Mouse (Mus musculus): ENCODE measurements around the gene Klk6. TPM values are rescaled to one million over a fixed set of nuclear protein-coding genes. Genes with fewer than 3 reads are reported as not detected.

Klk6 gene
- polyA plus RNA-seq, 1 experiment, result 7.7 TPM

GRCm38 (mm10) chr7:43816746-43817145, 7.6 kb upstream of the Klk6 start:
- no peak for DNase-seq (ENCODE audit: extremely low spot score in 1 of 2, low spot score in 1 of 2)

- no peak for DNase-seq (ENCODE audit: extremely low spot score in 1 of 2, low spot score in 1 of 2)
Measured at GRCm38 (mm10) chr7:43821581-43821980, 2.7 kb upstream of the Klk6 start.

GRCm38 (mm10) chr7:43826056-43826455, 1.8 kb downstream of the Klk6 start:
- no peak for DNase-seq (ENCODE audit: extremely low spot score in 1 of 2, low spot score in 1 of 2)

- DNase-seq (ENCODE audit: extremely low spot score in 1 of 2, low spot score in 1 of 2), result no peak
Measured at GRCm38 (mm10) chr7:43827706-43828105, 3.4 kb downstream of the Klk6 start.

GRCm38 (mm10) chr7:43829006-43829405, 4.7 kb downstream of the Klk6 start:
- DNase-seq (ENCODE audit: extremely low spot score in 1 of 2, low spot score in 1 of 2), result no peak

- no peak for DNase-seq (ENCODE audit: extremely low spot score in 1 of 2, low spot score in 1 of 2)
Measured at GRCm38 (mm10) chr7:43841701-43842100, 17.4 kb downstream of the Klk6 start, which contains the start of gene Klk5. Gene Klk5, plus strand, starts transcription at chr7:43841971.

GRCm38 (mm10) chr7:43843801-43844200, 19.5 kb downstream of the Klk6 start:
- no peak for DNase-seq (ENCODE audit: extremely low spot score in 1 of 2, low spot score in 1 of 2)

GRCm38 (mm10) chr7:43851616-43852015, 27.3 kb downstream of the Klk6 start:
- no peak for DNase-seq (ENCODE audit: extremely low spot score in 1 of 2, low spot score in 1 of 2)

GRCm38 (mm10) chr7:43854642-43855380, 30.5 kb downstream of the Klk6 start:
- no peak for DNase-seq (ENCODE audit: extremely low spot score in 1 of 2, low spot score in 1 of 2)

GRCm38 (mm10) chr7:43855709-43856108, 31.4 kb downstream of the Klk6 start:
- DNase-seq (ENCODE audit: extremely low spot score in 1 of 2, low spot score in 1 of 2), result no peak

- no peak for DNase-seq (ENCODE audit: extremely low spot score in 1 of 2, low spot score in 1 of 2)
Measured at GRCm38 (mm10) chr7:43856307-43856706, 32.0 kb downstream of the Klk6 start.

GRCm38 (mm10) chr7:43857501-43857900, 33.2 kb downstream of the Klk6 start:
- no peak for DNase-seq (ENCODE audit: extremely low spot score in 1 of 2, low spot score in 1 of 2)

- DNase-seq (ENCODE audit: extremely low spot score in 1 of 2, low spot score in 1 of 2), result no peak
Measured at GRCm38 (mm10) chr7:43860411-43860810, 36.1 kb downstream of the Klk6 start.

- DNase-seq (ENCODE audit: extremely low spot score in 1 of 2, low spot score in 1 of 2), result peak; percentile 17 to 86
Measured at GRCm38 (mm10) chr7:43873237-43873636, 48.9 kb downstream of the Klk6 start.

GRCm38 (mm10) chr7:43873674-43874073, 49.4 kb downstream of the Klk6 start:
- DNase-seq (ENCODE audit: extremely low spot score in 1 of 2, low spot score in 1 of 2), result no peak

- no peak for DNase-seq (ENCODE audit: extremely low spot score in 1 of 2, low spot score in 1 of 2)
Measured at GRCm38 (mm10) chr7:43874868-43875375, 50.6 kb downstream of the Klk6 start.

- DNase-seq (ENCODE audit: extremely low spot score in 1 of 2, low spot score in 1 of 2), result no peak
Measured at GRCm38 (mm10) chr7:43876444-43876843, 52.1 kb downstream of the Klk6 start.

- no peak for DNase-seq (ENCODE audit: extremely low spot score in 1 of 2, low spot score in 1 of 2)
Measured at GRCm38 (mm10) chr7:43878281-43878680, 54.0 kb downstream of the Klk6 start.

GRCm38 (mm10) chr7:43880912-43881311, 56.6 kb downstream of the Klk6 start, which contains the start of gene Klk4:
Gene Klk4, plus strand, starts transcription at chr7:43881160.
- no peak for DNase-seq (ENCODE audit: extremely low spot score in 1 of 2, low spot score in 1 of 2)

Measured in frontal cortex, adult 2 months (tissue).